Mouse (Mus musculus) thymus, postnatal 25 days (tissue): ENCODE results near the gene Icam4.

Source experiments
- DNase-seq: peaks from one replicate; pipeline ENCODE4 v3.0.0; 2022

Gene Icam4

DNA sequence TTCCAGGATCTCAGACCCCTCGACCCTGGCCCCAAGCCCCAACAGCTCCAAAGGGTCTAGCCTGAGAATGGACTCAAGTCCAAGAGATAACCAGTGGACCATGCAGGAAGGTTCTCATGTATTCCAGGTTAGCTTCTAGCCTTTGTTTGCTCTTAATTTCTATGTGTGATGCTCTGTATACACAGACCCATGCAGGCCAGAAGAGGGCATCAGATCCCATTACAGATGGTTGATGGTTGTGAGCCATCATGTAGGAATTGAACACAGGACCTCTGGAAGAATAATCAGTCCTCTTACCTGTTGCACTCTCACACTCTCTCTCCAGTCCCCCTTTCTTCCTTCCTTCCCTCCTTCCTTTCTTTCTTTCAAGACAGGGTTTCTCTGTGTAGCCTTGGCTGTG, 16.8 kb upstream of the Icam4 start:
- no peak for DNase-seq

DNA sequence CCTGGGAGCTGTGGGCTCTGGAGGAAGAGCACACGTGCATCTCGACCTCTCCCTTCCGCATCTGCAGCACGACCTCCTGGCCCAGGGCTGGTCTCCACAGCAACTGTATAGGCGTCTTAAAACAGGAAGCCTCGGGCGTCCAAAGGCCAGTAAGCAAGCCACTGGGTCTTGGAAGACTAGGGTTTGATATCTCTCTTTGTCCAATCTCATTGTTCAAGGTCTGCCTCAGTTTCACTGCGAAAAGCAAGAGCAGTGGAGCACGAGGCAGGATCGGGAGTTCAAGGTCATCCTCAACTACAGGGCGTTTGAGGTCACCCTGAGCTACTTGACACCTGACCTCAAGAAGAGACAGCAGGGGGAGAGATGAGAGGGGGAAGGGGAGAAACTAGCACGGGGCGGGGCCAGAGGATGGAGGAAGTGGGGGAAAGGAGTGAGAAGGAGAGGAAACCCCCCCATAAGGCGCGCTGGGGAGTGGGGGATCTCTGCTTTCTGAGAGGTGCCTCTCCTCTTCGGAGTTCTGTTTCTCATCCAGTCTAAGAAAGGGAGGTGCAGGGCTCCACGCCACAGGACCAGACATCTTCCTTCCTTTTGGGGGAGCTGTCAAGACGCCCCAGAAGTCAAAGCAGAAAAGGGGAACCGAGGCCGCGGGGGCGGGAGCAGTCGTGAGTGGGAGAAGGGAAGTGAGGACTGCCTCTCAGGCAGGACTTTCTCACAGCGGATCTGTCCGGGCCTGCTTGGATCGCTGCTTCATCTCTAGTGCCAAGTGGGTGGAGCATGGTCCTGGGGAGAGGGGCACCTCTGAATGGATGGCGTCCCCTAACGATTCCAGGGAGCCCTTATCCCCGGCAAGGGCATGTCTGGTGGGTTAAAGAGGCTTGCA, 14.2 kb upstream of the Icam4 start:
- peak; percentile 72 for DNase-seq

DNA sequence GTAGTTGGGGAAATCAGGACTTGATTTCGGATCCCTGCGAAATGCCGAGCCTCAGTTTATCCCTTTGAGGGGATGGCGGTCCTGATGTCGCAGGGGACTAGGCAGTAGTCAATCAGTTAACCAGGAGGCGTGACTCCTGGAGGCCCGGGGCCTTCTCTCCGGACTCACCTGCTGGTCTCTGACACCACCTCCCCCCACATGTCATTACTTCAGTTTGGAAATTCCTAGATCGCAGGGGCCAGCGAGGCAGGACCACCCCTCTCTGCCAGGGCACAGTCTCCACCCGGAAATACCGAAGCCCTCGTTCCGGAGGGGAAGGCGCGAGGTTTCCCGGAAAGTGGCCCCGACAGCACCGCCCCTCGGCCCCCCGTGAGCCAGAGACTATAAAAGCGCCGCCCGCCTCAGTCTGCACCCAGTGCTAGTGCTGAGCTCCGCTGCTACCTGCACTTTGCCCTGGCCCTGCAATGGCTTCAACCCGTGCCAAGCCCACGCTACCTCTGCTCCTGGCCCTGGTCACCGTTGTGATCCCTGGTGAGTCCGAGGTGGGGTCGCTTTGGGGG, 13.5 kb upstream of the Icam4 start, which contains the start of gene Icam1:
Gene Icam1, plus strand, starts transcription at position 415 of the 560 bp plus-strand sequence.
- peak; percentile 86 for DNase-seq

DNA sequence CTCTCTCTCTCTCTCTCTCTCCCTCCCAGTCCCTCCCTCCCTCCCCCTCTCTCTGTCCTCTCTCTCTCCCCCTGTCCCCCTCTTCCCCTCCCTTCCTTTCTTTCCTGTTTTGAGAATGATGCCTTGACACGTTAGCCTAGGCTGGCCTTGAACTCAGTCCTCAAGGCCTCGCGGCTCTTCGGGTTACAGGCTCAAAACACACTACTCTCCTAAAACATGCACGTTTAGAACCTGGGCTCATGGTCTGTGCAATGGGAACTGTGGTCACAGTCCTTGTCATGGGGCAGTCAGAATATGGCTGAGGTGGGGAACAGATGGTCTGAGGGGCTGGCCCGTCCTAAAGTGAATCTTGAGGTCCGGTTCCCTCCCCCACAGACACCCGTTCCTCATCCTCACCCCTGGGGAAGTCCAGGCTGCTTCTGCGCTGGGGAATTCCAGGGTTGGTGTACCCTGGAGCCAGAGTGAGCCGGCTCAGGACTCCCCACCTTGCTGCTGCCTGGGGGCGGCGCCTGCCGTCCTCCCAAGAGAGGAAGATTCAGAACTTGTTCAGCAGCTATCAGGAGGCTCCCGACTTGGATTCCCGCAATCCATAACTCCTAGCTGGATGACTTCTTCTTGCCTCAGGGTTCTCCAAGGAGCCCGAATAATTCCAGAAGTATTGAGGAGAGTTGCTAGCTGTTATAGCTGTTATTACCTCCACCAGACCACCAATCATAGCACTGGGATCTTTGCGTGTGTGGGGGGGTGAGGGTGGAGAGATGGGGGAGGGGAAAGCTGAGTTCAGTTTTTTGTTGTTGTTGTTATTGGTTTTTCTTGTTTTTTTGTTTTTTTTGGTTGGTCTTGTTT, 12.6 kb upstream of the Icam4 start:
- peak; percentile 35 for DNase-seq

DNA sequence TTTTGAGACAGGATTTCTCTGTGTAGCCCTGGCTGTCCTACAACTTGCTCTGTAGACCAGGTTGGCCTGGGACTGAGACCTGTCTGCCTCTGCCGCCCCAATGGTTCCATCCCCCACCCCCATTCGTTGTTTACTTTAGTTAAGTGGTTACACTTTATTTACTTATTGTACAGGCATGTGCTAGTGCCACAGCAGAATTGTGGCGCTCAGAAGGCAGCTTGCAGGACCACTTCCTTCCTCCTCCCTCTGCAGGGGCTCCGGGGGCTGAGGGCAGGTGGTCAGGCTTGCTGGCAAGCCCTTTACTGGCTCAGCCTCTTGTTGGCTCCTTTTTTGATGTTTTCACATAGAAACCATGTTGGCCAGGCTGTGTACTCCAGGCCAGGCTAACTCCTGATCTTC, 12.0 kb upstream of the Icam4 start:
- DNase-seq = peak; percentile 50

DNA sequence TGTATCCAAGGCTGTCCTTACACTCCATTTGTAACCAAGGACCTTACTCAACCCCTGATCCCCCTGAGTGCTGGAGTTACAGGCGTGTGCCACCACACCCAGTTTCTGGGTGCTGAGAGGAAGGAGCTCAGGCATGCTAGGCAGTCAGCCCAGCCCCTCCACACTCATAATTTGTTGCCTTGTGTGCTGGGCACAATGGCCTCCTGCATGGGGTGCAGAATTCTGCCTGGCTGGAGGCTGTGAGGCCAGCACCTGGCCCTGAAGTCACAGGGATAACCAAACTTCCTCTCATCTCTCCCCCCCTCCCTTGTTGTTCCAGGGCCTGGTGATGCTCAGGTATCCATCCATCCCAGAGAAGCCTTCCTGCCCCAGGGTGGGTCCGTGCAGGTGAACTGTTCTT, 10.6 kb upstream of the Icam4 start:
- no peak for DNase-seq

DNA sequence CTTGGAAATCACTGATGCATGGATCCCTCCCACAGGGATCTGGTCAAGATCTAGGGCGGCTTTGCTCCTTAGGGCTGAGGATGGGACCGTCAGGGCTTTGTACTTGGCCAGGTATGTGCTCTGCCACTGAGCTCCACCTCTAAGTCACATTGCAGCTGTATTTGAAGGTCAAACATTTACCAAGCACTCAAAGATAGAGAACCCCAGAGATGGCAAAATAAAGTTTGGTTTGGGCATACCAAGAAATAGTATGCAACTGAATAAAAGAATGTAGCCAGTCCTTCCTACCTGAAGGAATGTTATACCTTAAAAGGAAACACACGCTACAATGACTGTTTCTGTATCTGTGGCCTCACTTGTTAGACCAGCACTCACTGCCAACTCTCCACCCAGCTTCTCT, 7.8 kb upstream of the Icam4 start:
- no peak for DNase-seq

DNA sequence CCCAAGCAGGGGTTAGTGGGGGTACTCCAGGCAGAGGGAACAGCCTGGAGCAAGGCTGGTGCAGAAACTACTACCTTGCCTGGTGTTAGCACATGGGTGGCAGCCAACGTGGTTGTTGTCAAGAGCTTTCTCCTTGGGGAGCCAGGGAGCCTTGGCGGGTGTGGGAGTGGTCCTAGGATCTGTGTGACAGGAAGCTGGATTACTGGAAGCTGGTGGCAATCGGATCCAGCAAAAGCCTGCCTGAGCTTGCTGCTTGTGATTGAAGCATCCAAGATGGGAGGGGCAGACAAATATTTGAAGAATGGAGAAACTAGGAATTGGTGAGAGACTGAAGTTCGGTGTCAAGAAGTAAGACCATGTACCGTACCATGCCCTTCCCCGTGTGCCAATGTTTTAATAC, 6.9 kb upstream of the Icam4 start:
- no peak for DNase-seq

DNA sequence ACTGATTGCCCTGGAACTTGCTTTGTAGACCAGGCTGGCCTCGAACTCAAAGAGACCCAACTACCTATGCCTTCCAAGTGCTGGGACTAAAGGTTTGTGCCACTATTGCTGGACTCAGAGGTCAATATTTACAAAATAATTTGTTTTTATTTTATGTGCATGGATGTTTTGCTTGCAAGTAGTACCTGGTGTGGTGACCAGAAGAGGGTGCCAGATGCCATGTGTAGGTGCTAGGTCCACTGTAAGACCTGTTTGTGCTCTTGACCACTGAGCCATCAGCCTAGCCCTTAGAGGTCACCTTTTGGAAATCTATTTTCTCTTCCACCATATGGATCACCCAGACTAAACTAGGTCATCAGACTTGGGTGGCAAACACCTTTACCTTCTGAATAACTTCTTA, 6.4 kb upstream of the Icam4 start:
- DNase-seq = no peak

DNA sequence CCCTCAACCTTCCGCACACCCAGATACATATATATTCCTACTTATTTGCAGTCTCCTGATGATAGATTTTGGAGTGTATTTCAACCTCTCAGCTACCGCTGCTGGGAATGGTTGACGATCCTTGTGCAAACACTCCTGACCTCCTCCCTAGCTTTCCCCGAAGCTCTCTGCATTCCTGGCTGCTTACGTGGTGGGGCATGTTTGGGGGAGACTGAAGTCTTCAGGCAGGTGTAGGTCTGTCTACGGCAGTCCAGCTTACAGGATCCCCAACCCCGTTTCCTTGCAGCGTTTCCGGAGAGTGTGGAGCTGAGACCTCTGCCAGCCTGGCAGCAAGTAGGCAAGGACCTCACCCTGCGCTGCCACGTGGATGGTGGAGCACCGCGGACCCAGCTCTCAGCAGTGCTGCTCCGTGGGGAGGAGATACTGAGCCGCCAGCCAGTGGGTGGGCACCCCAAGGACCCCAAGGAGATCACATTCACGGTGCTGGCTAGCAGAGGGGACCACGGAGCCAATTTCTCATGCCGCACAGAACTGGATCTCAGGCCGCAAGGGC, 3.8 kb upstream of the Icam4 start:
- no peak for DNase-seq

DNA sequence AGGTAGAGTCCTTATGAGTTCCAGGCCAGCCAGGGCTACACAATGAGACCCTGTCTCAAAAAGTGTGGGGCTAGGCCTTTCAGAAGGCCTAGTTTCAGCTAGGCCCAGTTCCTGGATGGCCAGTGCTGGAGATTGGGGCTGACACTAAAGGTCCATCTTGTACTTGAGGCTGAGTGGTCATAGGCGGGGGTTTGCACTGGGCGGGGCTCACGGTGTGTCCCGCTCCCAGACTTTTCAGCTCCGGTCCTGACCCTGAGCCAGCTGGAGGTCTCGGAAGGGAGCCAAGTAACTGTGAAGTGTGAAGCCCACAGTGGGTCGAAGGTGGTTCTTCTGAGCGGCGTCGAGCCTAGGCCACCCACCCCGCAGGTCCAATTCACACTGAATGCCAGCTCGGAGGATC, 2.3 kb upstream of the Icam4 start:
- DNase-seq = no peak

DNA sequence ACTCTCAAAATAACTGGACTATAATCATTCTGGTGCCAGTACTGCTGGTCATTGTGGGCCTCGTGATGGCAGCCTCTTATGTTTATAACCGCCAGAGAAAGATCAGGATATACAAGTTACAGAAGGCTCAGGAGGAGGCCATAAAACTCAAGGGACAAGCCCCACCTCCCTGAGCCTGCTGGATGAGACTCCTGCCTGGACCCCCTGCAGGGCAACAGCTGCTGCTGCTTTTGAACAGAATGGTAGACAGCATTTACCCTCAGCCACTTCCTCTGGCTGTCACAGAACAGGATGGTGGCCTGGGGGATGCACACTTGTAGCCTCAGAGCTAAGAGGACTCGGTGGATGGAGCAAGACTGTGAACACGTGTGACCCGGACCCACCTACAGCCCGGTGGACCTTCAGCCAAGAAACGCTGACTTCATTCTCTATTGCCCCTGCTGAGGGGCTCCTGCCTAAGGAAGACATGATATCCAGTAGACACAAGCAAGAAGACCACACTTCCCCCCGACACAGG, 1.3 kb upstream of the Icam4 start:
- DNase-seq = no peak

DNA sequence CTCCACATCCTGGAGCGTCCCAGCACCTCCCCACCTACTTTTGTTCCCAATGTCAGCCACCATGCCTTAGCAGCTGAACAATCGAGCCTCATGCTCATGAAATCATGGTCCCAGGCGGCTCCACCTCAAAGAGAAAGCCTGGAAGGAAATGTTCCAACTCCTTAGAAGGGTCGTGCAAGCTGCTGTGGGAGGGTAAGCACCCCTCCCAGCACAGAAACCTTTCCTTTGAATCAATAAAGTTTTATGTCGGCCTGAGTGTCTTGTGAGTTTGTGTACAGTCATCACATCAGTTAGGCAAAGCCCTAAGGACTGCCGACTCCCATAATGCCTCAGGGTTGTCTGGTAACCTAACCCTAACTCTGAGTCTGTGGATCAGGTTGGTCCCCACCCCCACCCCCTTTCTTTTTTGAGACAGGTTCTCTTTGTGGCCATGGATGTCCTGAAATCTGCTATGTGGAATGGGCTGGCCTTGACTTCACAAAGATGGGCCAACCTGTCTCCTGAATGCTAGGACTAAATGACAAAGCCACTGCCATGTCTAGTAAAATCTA, 538 bp upstream of the Icam4 start:
- no peak for DNase-seq

DNA sequence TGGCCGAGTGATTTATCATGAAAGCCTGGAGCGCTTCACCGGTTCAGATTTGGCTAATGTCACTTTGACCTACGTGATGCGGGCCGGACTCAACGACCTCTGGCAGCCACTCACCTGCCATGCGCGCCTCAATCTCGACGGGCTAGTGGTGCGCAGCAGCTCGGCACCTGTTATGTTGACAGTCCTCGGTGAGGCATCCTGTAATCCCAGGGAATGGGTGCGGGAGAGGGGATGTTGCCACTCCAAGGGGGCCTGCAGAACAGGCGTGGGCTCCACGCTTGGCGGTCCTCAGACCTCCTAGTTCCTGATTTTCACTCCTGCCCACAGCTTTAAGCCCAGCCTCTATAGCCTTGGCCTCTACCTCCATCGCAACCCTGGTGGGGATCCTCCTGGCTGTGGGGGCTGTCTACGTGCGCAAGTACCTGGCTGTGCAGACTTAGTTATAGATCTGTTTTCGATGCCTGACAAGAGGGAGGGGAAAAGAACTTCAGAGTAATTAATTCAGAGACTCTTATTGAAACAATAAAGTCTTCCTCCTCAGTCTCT, 955 bp downstream of the Icam4 start:
- no peak for DNase-seq

DNA sequence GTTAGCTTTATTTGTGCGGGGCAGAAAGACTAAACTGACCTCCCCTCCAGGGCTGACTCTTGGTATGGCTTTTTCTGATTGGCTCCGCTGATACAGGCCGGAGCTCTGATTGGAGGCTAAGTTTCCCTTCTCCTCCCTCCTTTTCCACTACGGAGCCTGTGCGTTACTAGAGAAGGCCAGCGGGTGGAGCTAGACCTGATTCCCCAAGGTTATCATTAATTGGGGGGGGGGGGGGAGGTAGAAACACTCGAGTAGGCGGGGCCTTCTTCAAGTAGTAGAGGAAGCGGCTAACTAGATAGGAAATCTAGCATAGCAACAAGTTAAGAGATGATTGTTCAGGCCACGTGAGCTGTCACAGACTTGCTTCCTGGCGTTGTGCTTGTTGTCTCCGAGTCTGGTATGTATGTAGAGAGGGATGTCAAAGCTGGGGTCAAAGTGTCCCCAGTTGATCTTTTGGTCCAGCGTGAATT, 1.6 kb downstream of the Icam4 start:
- peak; percentile 89 for DNase-seq

DNA sequence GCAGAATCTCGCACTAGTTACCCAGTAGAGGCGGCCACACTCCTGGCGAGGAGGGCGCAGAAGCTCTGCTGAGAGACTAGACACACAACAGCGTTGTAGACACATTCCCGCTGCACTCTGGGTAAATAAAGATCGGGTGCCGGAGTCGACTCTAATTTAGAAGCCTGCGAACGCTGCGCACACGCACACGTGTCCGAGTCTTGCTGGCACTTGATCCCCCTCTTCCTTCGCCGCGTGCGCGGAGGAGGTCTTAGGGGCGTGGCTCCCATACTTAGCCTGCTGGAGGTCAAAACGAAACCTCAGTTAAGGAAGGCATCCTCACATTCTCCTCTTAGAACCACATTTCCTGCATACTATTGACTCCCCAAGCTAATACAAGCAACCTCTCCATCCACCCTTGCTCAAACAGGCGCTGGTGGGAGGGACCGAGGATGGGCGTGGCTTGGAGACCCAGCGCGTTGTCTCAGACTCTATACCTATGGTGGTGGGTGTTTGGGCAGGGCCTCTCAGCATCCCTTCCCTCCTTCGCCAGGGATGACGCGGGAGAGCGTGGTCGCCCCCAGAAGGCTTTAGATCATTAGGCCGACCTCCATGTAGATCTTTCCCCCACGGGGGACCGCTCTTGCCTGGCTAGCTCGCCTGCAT, 2.2 kb downstream of the Icam4 start:
- DNase-seq = peak; percentile 57

DNA sequence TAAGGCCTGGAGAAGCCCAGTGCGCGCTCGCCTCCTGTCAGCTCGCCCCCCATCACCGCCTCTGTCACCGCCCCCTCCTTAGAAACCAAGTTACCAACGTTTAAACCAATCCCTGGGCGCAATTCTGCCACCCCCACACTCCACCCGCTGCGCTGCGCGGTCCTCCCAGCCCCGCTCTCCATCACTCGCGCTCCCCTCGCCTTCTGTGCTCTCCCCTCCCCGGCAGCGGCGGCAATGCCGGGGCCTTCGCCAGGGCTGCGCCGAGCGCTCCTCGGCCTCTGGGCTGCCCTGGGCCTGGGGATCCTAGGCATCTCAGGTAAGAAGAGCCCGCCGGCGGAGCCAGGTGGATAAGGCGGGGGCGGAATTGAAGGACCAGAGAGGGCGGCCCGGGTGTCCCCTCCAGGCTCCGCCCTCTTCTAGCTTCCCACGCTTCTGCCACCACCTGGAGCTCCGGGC, 2.8 kb downstream of the Icam4 start, which contains the start of gene Icam5:
Gene Icam5, plus strand, starts transcription at position 178 of the 456 bp plus-strand sequence.
- DNase-seq = peak; percentile 26

DNA sequence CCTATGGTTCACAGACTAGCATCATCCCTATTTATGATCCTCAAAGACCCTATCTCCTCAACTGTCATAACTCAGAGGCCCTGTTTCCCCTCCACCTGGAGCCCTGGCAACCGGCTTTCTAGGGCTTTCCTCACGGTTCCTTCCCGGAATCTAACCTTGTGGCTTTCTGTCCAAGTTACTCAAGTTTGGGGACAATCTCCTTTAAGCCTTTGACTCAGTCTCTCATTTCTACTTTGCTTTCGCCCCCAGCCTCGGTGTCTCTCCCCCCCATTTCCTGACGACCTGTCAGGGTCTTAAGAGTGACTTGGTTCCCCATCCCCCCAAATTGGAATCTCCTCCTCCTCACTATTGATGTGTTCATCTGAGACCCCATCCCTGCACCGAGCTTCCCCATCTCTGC, 3.3 kb downstream of the Icam4 start:
- DNase-seq = no peak

DNA sequence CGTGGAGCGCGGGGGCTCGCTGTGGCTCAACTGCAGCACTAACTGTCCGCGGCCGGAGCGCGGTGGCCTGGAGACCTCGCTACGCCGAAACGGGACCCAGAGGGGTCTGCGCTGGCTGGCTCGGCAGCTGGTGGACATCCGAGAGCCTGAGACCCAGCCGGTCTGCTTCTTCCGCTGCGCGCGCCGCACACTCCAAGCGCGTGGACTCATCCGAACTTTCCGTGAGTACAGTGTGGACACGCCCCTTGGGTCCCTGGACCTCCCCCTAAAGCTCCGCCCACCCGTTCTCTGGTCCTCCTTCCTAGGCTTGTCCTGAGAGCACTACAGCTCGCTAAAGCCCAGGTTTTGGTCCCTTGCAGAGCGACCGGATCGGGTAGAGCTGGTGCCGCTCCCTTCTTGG, 4.0 kb downstream of the Icam4 start:
- DNase-seq = peak; percentile 62

DNA sequence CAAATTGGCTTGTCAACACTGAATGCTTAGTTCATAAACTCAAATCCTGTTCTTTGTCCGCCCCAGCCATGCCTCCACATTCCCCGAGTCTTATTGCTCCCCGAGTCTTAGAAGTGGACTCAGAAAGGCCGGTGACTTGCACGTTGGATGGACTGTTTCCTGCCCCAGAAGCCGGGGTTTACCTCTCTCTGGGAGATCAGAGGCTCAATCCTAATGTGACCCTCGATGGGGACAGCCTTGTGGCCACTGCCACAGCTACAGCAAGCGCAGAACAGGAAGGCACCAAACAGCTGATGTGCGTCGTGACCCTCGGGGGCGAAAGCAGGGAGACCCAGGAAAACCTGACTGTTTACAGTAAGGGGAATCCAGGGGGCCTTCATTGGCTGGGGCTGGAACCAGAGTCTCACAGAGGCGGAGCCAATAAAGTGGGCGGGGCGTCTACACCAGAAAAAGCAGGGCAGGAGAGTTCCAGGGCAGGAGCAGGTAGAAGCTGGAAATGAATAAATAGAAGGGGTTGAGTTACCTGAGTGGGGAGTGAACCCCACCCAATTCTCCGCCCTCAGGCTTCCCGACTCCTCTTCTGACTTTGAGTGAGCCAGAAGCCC, 5.4 kb downstream of the Icam4 start:
- no peak for DNase-seq

DNA sequence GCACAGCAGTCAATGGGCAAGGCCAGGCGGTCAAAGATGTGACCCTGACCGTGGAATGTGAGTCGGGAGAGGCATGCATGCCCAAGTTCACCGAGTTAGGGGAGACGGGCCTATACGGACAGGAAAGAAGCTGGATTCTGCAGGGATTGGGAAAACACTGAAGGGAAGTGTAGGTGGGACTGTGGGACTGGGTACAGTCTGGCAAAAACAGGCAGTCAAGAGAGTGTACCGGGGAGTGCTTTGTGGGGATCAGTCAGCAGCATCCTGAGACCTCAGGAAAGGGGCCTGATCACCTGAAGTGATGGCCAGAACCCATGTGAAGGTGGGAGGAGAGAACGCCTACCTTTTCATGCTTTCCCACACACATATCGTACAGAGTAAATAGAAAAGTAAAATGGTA, 6.4 kb downstream of the Icam4 start:
- no peak for DNase-seq
